Mouse (Mus musculus) stomach, postnatal 0 days (tissue): ENCODE results near the gene Colq.

ENCODE experiments used
- CTCF ChIP-seq: IDR thresholded peaks from 2 replicates; pipeline ENCODE4 v1.5.1; 2016; ENCODE audit warnings: antibody characterized with exemption, low read depth, mild to moderate bottlenecking, moderate library complexity
- EP300 ChIP-seq: optimal IDR thresholded peaks from 2 replicates; pipeline ENCODE3; 2016; ENCODE audit warnings: antibody characterized with exemption

DNA sequence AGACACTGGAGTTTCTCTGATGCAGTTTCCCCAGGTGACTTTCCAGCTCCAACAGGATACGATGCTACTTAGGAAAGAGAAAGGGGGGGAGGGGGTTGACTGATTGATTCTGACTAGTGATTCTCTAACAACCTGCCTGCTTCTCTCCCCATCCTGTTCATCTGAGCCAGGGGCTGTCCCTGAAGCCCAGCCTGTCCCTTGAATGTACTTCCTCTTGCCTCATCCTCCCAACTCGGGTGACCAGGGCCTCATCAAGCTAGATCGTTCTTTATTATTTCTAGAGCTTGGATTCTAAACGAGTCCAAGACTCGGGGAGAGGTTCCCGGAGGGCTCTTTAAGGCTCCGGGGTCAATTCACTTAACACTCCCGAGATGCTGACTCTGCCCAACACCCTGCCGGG is 97.2 kb downstream of the Colq start:
- no peak for TF ChIP-seq CTCF
- TF ChIP-seq EP300, result no peak
